Mouse (Mus musculus): ENCODE results near the gene Abcg4. TPM values are rescaled to one million over a fixed set of nuclear protein-coding genes. Genes with fewer than 3 reads are reported as not detected.

Abcg4 gene
- polyA plus RNA-seq, 1 experiment from 2014 or later: 3.4 TPM

DNA sequence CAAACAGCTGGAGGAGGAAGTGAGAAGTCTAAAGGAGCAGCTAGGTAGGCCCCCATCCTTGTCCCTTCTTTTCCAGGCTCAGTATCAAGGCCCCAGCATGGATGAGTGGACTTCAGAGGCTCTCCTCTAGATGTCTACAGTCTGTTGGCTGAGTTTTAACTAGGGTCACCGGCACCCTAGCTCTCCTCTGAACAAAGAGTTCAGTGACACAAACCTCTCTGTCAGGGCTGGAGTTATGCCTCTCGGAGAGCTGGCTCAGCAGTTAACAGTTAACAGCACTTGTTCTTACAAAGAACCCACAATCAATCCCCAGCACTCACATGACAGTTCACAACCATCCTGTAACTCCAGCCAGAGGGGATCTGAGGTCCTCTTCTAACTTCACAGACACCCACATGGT lies 44.8 kb downstream of the Abcg4 start:
- H3K27ac ChIP-seq: no peak overlapping the region
- H3K9me3 ChIP-seq (replicated peaks): no peaks in the 10 kb centered on the region
- no peaks in the 10 kb centered on the region for H3K27me3 ChIP-seq
- no peak overlapping the region for H3K4me3 ChIP-seq (replicated peaks)
- H3K36me3 ChIP-seq: no peaks in the 10 kb centered on the region
- 0 out of 2 replicates have a peak, but pooled peaks cover 6% of the 10 kb centered on the region for H3K4me1 ChIP-seq
- ATAC-seq (replicated peaks; ENCODE audit: low FRiP score): no peak
- H3K4me2 ChIP-seq: no peak overlapping the region
- WGBS: 29% methylated on average over 2 of the region's 2 CpGs
- no peak overlapping the region for H3K9ac ChIP-seq

DNA sequence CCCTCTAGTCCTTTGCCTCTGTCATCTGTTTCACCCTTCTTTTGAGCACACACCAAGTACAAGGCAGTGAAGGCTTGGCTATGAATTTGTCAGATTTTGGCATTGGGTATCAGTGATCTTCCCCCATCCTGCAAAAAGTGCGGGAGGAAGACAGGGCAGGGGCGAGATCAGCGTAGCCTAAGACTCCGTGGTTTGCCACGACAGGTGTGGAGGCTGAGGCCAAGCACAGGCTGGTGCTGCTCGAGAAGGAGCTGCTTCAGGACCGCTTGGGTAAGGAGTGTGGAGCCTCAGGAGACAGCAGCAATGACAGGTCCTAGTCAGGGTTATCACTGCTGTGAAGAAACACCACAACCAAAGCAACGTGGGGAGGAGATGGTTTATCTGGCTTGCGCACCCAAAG lies 47.0 kb downstream of the Abcg4 start:
- Histone ChIP-seq H3K36me3 (no peaks in the 10 kb centered on the region), H3K4me3 (replicated peaks) (no peak overlapping the region), H3K4me2 (no peak overlapping the region), H3K9me3 (replicated peaks) (no peaks in the 10 kb centered on the region), H3K4me1 (peaks cover 15% of the 10 kb centered on the region), H3K9ac (no peak overlapping the region), H3K27ac (no peak overlapping the region), H3K27me3 (no peaks in the 10 kb centered on the region)
- WGBS: 80% methylated on average over 9 of the region's 9 CpGs
- ATAC-seq (replicated peaks; ENCODE audit: low FRiP score): no peak

DNA sequence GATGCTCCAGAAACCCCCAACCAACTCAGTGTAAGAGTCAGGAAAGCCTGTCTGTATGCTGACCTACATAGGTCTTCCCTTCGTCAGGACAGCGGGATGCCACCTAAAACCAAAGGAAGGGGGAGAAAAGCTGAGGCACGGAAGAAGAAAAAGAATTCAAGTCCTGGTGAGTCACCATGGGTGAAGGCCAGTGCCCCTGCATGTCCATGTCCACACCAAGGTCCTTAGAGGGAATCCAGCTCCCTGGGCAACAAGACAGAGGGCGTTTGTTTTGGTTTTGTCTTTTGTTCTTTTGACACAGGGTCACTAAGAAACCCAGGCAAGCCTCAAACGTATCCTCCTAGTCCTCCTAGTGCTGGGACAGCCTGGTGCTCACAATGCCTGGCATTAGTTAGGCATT lies 47.5 kb downstream of the Abcg4 start:
- no peaks in the 10 kb centered on the region for H3K27me3 ChIP-seq
- no peak for ATAC-seq (replicated peaks; ENCODE audit: low FRiP score)
- WGBS: 62% methylated on average over 5 of the region's 5 CpGs
- peaks cover 17% of the 10 kb centered on the region for H3K4me1 ChIP-seq
- H3K4me3 ChIP-seq (replicated peaks): no peak overlapping the region
- H3K9ac ChIP-seq: no peak overlapping the region
- no peak overlapping the region for H3K27ac ChIP-seq
- no peaks in the 10 kb centered on the region for H3K36me3 ChIP-seq
- no peaks in the 10 kb centered on the region for H3K9me3 ChIP-seq (replicated peaks)
- no peak overlapping the region for H3K4me2 ChIP-seq

DNA sequence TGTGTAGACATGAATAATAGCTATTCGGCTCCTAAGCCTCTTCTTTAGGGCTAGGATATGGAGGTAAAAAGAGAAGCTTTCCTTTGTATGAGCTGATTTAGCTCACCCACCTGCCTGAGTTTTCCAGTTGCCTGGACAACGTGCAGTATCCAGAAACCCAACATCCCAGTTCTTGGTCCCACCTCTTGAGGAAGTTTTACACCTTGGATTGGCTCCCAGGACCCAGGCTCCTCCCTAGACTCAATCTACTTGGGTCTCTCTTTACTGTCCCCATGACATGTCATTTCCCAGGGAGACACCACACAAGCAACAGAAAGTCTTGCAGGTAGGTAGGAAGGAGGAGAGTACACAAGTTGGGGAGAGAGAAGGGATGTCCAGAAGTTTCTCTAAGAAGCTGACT lies 48.0 kb downstream of the Abcg4 start, which contains the start of gene Ccdc153:
TSS of gene Ccdc153 (plus strand) at position 278 of the 400 bp plus-strand sequence.
- WGBS: 61% methylated on average over 2 of the region's 2 CpGs
- Histone ChIP-seq H3K9ac (no peak within 1 kb of the TSS), H3K4me3 (replicated peaks) (no peak within 1 kb of the TSS), H3K9me3 (replicated peaks) (no peaks in the 10 kb centered on the region), H3K27ac (no peak within 1 kb of the TSS), H3K27me3 (no peaks in the 10 kb centered on the region), H3K36me3 (no peaks in the 10 kb centered on the region), H3K4me2 (no peak within 1 kb of the TSS), H3K4me1 (peaks cover 19% of the 10 kb centered on the region)
- ATAC-seq (replicated peaks; ENCODE audit: low FRiP score): no peak

DNA sequence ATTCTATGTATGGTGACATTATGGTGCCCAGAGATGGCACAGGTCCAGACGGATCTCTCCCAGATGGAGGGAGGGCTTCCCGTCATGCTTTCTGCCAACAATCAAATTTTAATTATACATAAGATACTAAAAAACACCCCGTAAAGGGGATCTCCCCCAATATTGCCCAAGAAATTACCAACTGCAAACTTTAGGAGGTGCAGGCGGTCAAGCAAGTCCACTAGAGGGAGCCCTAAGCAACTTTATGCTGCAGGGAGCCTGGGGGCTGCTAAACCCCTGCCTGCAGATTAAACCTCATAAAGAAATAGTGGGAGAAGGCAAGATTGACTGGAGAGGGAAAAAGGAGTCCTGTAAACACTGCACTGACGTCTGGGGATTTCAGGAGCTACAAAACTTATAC lies 49.0 kb downstream of the Abcg4 start:
- H3K27me3 ChIP-seq: no peaks in the 10 kb centered on the region
- peaks cover 24% of the 10 kb centered on the region for H3K4me1 ChIP-seq
- H3K36me3 ChIP-seq: no peaks in the 10 kb centered on the region
- no peak overlapping the region for H3K27ac ChIP-seq
- no peak overlapping the region for H3K9ac ChIP-seq
- no peaks in the 10 kb centered on the region for H3K9me3 ChIP-seq (replicated peaks)
- no peak overlapping the region for H3K4me3 ChIP-seq (replicated peaks)
- no peak overlapping the region for H3K4me2 ChIP-seq
- whole genome bisulfite sequencing: 11% methylated on average over 5 of the region's 5 CpGs
- no peak for ATAC-seq (replicated peaks; ENCODE audit: low FRiP score)

DNA sequence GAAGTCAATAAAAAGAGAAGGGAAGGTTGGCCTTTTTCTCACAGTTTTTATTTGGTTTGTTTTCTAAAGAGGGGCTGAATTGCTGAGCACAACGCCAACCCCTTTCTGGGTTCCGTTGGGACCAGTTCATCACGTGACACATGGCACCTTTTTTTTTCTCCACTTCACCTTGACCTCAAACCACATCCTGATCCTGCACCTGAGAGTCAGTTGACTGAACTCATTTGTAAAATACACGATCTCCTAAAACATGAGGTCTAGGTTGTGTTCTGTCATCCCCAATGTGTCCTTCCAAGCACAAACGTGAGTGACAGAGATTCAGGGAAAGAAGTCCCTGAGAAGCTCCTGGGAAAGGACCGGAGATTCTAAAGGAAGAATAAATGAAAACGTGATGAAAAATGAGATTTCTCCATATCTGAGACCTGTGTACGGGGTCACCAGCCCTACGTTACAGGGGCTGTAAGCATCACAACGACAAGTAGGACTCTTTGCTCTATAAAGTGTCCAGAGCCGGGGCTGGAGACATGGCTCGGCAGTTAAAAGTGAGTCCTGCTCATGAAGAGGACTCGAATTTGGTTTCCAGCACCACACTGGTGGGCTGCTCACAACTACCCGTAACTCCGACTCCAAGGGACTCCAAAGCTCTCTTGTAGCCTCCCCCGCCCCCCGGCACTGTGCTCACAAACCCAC lies 49.8 kb downstream of the Abcg4 start:
- Histone ChIP-seq H3K27me3 (no peaks in the 10 kb centered on the region), H3K4me1 (peaks cover 25% of the 10 kb centered on the region), H3K36me3 (no peaks in the 10 kb centered on the region), H3K4me2 (no peak overlapping the region), H3K27ac (no peak overlapping the region), H3K9ac (no peak overlapping the region), H3K4me3 (replicated peaks) (no peak overlapping the region), H3K9me3 (replicated peaks) (no peaks in the 10 kb centered on the region)
- ATAC-seq (replicated peaks; ENCODE audit: low FRiP score): no peak
- 79% methylated on average over 17 of the region's 17 CpGs for WGBS

DNA sequence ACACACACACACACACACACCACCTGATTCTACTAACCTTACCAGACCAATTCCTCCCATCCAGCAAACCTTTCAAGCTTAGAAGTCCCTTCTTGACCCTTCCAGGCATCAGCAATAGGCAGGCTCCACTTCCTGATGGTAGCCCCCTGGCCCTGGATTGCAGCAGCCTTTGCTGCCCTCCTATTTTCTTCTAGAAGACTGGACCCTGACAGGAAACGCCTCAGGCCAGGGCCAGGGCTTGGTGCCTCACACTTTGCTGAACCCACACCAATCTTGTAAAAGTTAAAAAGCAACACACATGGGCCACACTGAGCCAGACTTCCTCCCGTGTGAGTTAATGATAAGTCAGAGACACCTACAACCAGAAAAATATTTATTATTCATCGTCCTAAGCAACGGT lies 51.3 kb downstream of the Abcg4 start:
- H3K9me3 ChIP-seq (replicated peaks): no peaks in the 10 kb centered on the region
- no peak overlapping the region for H3K4me2 ChIP-seq
- H3K4me1 ChIP-seq: peaks cover 33% of the 10 kb centered on the region
- no peak for ATAC-seq (replicated peaks; ENCODE audit: low FRiP score)
- no peak overlapping the region for H3K9ac ChIP-seq
- peak overlapping the region; percentile 82 for H3K27ac ChIP-seq
- no peaks in the 10 kb centered on the region for H3K27me3 ChIP-seq
- H3K4me3 ChIP-seq (replicated peaks): no peak overlapping the region
- WGBS: 40% methylated on average over 4 of the region's 4 CpGs
- H3K36me3 ChIP-seq: no peaks in the 10 kb centered on the region

DNA sequence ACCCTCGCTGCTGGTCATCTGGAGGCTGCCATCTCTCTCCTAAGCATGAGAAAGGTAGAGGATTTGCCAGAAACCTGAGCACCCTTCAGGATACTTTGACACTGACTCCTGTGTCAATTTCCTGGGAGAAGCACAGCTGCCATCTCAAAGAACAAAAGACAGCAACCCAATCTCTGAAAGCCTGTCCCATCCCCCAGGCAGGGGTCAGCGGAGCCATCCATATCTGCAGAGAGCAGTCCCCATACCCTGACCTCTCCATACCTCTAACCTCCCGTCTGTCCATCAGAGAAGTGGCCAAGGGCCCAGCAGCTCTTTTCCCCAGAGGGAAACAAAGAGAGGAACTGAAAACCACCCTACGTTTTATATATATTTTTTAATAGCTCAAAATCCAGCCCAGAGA lies 51.8 kb downstream of the Abcg4 start:
- no peak overlapping the region for H3K9ac ChIP-seq
- H3K36me3 ChIP-seq: no peaks in the 10 kb centered on the region
- H3K9me3 ChIP-seq (replicated peaks): no peaks in the 10 kb centered on the region
- H3K4me1 ChIP-seq: peaks cover 39% of the 10 kb centered on the region
- H3K27ac ChIP-seq: peak overlapping the region; percentile 82
- H3K27me3 ChIP-seq: no peaks in the 10 kb centered on the region
- 51% methylated on average over 4 of the region's 4 CpGs for WGBS
- ATAC-seq (replicated peaks; ENCODE audit: low FRiP score): no peak
- peak overlapping the region; percentile 17; the same call in 1 of the 2 replicates for H3K4me2 ChIP-seq
- H3K4me3 ChIP-seq (replicated peaks): no peak overlapping the region

DNA sequence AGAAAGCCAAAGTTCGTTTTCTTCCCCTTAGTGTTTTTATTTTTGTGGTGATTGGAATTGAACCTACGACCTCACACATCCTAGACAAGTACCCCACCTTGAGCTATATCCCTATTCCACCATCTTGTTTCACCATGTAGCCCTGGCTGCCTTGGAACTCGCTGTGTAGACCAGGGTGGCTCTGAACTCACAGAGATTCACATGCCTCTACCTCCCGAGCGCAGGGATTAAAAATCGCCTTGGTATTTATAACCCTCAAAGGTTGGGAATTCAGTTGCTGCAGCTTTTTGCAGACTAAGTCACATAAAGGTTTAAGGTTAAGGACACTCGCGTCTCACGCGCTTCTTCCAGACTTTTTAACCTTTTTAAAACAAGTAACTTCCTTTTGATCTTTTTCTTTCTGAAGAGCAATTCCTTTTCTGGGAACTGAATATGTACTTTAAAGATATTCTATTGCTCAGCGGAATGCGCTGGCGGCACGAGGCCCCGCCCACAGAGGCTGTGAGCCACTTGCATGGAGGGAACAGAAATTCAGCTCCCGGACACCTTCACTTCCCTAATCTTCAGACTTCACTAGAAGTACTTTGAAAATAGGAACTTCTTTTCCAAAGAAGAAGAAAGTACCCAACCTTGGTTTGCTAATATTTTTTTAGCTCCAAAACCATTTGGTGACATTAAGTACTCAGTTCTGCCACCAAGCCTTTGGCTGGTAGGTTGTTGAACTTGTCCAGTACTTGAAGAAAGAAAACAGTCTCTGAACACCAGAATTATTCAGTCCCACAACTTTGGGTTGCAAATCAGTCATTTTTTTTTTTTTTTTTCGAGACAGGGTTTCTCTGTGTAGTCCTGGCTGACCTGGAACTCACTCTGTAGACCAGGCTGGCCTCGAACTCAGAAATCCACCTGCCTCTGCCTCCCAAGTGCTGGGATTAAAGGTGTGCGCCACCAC lies 53.7 kb downstream of the Abcg4 start:
- 26% methylated on average over 19 of the region's 19 CpGs for WGBS
- Histone ChIP-seq H3K4me3 (replicated peaks) (peak overlapping the region; percentile 94), H3K9ac (no peak overlapping the region), H3K27ac (peak overlapping the region; percentile 52), H3K4me2 (peak overlapping the region; percentile 66), H3K9me3 (replicated peaks) (no peaks in the 10 kb centered on the region), H3K36me3 (no peaks in the 10 kb centered on the region), H3K4me1 (peaks cover 49% of the 10 kb centered on the region), H3K27me3 (no peaks in the 10 kb centered on the region)
- peak; percentile 29; the same call in 1 of the 2 replicates for ATAC-seq (replicated peaks; ENCODE audit: low FRiP score)

DNA sequence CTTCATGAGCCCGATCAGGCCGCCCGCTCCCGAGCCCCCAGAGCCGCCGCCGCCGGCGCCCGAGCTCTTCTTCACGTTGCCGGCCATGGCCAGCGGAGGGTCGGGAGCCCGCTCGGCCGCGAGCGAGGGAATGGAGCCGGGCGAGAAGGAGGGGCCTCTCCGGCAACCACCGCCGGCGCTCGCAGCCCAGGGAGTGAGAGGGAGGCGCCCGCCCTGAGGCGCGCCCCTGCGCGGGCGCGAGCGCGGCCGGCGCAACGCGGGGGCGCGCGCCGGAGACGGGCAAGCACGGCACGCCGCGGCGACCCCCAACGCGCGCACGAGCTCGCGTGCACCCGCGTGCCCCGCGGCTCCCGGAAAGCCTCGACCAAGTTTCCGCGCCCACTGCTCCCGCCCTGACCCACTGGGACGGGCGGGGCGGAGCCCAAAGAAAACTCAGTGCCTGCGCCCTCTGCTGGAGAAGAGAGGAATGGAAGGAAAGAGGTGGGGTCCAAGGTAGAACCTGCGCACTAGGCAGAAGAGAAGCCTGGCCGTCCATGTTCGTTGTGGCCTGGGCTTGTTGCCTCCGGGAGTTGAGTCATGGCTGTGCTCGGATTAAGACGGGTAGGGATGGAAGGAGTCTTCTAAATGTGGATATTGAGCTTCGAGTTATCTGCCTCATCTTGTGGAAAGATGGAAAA lies 54.5 kb downstream of the Abcg4 start, which contains the start of gene Cbl:
TSS of gene Cbl (minus strand) at position 248 of the 677 bp plus-strand sequence.
- H3K4me2 ChIP-seq: peak within 1 kb of the TSS; percentile 66
- H3K9ac ChIP-seq: peak within 1 kb of the TSS; percentile 97
- no peaks in the 10 kb centered on the region for H3K36me3 ChIP-seq
- H3K9me3 ChIP-seq (replicated peaks): no peaks in the 10 kb centered on the region
- WGBS: under 1% methylated on average over 64 of the region's 76 CpGs
- ATAC-seq (replicated peaks; ENCODE audit: low FRiP score): peak; percentile 94
- H3K27me3 ChIP-seq: no peaks in the 10 kb centered on the region
- H3K27ac ChIP-seq: peak within 1 kb of the TSS; percentile 96
- H3K4me1 ChIP-seq: peaks cover 48% of the 10 kb centered on the region
- peak within 1 kb of the TSS; percentile 94 for H3K4me3 ChIP-seq (replicated peaks)

DNA sequence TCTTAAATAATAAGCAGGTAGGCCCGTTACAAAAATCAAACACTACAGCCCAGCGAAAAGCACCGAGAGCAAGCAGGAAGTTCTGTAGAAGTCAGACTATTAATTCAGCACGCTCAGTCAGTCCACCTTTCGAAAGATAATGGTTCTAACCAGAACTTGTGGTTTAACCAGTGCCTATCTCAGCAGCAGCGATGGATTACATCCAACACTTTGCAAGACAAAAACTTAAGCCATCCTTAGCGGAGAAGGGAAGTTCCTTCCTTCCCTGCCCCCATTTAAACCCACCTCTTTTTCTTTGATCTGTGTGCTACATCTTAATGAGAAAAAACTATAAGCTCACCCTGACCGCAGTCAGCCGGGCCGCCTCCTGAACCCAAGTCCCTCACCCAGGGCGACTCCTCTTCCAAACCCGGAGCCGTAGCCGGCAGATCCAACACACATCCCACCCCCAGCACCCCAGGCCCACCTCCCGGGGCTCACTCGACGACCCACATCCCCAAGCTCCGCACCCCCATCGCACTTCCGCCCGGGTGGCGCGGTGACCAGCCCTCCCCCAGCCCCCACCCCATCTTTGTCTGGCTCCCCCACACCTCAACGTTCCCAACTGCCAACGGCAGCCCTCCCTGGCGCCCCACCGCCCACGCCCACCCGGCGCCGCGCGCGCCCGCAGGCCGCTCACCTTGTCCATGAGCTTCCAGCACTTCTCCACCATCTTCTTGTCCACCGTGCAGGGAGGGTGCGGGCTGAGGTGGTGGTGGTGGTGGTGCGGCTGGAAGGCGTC lies 55.2 kb downstream of the Abcg4 start:
- Histone ChIP-seq H3K9ac (peak overlapping the region; percentile 97), H3K9me3 (replicated peaks) (no peaks in the 10 kb centered on the region), H3K36me3 (no peaks in the 10 kb centered on the region; the same call in 1 of the 2 replicates), H3K4me3 (replicated peaks) (peak overlapping the region; percentile 94), H3K27ac (peak overlapping the region; percentile 96), H3K27me3 (no peaks in the 10 kb centered on the region), H3K4me2 (peak overlapping the region; percentile 66), H3K4me1 (peaks cover 49% of the 10 kb centered on the region)
- peak; percentile 76 for ATAC-seq (replicated peaks; ENCODE audit: low FRiP score)
- WGBS: under 1% methylated on average over 40 of the region's 40 CpGs

Data from kidney, embryonic 15.5 days (tissue).